Mouse (Mus musculus) embryonic facial prominence, embryonic 15.5 days (tissue): ENCODE results near the gene Kcnh5. TPM values are rescaled to one million over a fixed set of nuclear protein-coding genes. Genes with fewer than 3 reads are reported as not detected.

Experiments
- ATAC-seq: fragments of 200-750 bp; cut with Nextera tagmentation; 2 replicates; pipeline ENCODE4 v1.8.0; 2017; ENCODE audit warnings: low read depth, moderate TSS enrichment; ENCODE audit not compliant: insufficient number of reproducible peaks, low FRiP score, low TSS enrichment
- H3K27ac ChIP-seq: fragments of 300-500 bp; sonication (generic); replicated peaks from 2 replicates; pipeline ENCODE4 v1.5.1; 2015; ENCODE audit warnings: mild to moderate bottlenecking, inconsistent platforms
- H3K27me3 ChIP-seq: fragments of 300-500 bp; sonication (generic); 2 replicates; pipeline ENCODE4 v1.6.1; 2015; ENCODE audit warnings: inconsistent platforms
- H3K36me3 ChIP-seq: fragments of 300-500 bp; sonication (generic); 2 replicates; pipeline ENCODE4 v1.6.1; 2015; ENCODE audit warnings: mild to moderate bottlenecking, inconsistent platforms
- H3K4me1 ChIP-seq: fragments of 300-500 bp; sonication (generic); 2 replicates; pipeline ENCODE4 v1.6.1; 2015; ENCODE audit warnings: inconsistent platforms
- H3K4me2 ChIP-seq: fragments of 300-500 bp; sonication (generic); replicated peaks from 2 replicates; pipeline ENCODE4 v1.6.1; 2015; ENCODE audit warnings: mild to moderate bottlenecking, inconsistent platforms
- H3K4me3 ChIP-seq: fragments of 300-500 bp; sonication (generic); replicated peaks from 2 replicates; pipeline ENCODE4 v1.5.1; 2015; ENCODE audit warnings: mild to moderate bottlenecking, inconsistent platforms
- H3K9ac ChIP-seq: fragments of 300-500 bp; sonication (generic); 2 replicates; pipeline ENCODE4 v1.6.1; 2015; ENCODE audit warnings: inconsistent platforms
- H3K9me3 ChIP-seq: fragments of 300-500 bp; sonication (generic); replicated peaks from 2 replicates; pipeline ENCODE4 v1.6.1; 2016; ENCODE audit warnings: inconsistent platforms
- WGBS: fragments of 180-500 bp; shearing (Covaris S2); methylation state at CpG from one replicate; pipeline ENCODE4 v1.1.7; 2015; 5-methylcytosine and 5-hydroxymethylcytosine counted together
- polyA plus RNA-seq: library from polyadenylated mRNA; unstranded; fragments of >200 nt; fragmentation: Nextera tagmentation; extraction: Ambion mirVana; gene quantifications from 2 replicates; pipeline ENCODE4 v1.2.1, GENCODE M21; 2015

Kcnh5 gene
- polyA plus RNA-seq, 1 experiment from 2014 or later, result 0.39 TPM

DNA sequence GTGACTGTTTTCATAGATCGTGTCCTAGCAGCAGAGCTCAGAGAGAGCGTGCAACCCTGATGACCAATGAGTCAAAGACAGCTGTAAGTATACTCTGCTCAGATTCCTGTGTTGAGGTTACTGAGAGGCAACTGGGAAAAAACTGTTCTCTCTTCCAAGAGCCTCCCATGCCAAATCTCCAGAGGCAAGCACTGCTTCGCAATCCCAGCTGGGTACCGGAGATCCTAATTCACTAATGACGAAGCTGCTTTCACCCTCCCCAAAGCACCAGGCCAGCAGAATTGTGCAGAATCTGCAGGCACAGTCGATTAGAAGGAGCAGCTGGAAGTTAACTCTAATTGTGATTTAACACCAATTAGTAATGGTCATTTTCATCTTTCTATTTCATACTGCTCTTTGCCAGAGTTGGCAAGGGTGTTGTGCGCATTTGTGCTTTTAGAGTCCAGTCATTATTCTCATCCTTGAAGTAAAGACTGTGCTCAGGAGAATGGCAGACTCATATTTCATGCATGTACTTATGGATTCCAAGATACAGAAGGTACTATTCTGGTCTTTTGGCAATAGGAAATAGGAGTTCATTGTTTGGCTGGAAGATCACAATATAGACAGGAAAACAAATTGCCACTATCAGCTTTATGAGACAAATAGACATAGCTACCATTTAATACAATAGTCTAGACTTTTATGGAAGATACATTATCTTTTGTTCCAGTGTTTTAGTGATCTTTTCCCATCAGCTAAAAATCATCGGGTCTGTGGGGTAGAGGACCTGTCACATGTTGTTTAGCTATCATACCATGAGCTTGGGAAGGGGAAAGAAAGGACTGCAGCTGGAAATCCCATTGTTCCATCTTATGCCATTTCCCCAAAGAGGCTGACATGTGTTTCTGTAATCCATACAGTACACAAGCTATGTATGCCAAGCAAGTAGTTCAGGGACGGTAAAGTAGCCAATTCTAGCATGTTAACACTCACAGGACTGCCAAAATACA, 225.7 kb downstream of the Kcnh5 start:
- Histone ChIP-seq H3K9ac (no peak overlapping the region), H3K4me1 (peaks cover 18% of the 10 kb centered on the region), H3K9me3 (no peaks in the 10 kb centered on the region), H3K4me2 (peak overlapping the region; percentile 4; the same call in 1 of the 2 replicates), H3K27me3 (no peaks in the 10 kb centered on the region), H3K36me3 (no peaks in the 10 kb centered on the region), H3K27ac (no peak overlapping the region), H3K4me3 (no peak overlapping the region)
- WGBS, result 46% methylated on average over 9 of the region's 9 CpGs
- ATAC-seq, result peak; percentile 63; the same call in 1 of the 2 replicates

DNA sequence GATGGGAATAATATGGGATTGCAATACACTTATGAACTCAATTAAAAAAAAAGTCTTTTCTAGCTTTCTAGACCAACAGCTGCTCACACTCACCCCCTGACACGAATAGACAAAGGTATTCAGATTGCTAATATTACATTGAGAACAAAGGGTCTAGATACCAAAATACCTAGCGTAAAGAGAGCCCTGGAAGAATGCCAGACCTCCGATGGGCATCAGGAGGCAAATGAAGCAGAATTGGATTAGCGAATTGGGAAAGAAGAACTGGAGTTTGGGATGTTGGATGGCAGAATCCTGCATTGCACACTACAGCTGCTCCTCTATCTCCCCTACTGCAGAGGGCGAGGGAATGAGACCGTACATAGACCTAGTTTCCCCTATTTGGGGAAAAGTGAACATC, 275.8 kb downstream of the Kcnh5 start:
- no peaks in the 10 kb centered on the region for H3K9me3 ChIP-seq
- H3K4me1 ChIP-seq, result no peaks in the 10 kb centered on the region
- no peak for ATAC-seq
- H3K27ac ChIP-seq, result no peak overlapping the region
- no peaks in the 10 kb centered on the region for H3K27me3 ChIP-seq
- H3K36me3 ChIP-seq, result no peaks in the 10 kb centered on the region
- H3K4me2 ChIP-seq, result no peak overlapping the region
- no peak overlapping the region for H3K9ac ChIP-seq
- 81% methylated on average over 6 of the region's 6 CpGs for WGBS
- H3K4me3 ChIP-seq, result no peak overlapping the region

DNA sequence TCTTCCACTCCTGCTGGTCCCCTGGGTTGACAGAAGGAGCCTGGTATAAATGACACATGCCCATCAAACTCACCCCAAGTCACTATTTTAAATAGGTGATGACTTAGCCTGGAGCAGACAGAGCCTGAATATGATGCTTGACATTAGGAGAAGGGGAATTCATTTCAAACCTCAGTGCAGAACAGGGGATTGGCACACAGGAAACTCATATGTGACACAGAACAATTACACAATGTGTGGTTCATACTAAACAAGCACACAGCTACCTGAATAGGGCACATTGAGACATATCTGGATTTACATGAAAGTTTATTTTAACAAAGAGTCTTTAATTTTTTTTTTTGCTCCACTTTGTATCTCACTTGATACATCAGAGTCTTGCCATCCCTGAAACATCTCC, 276.4 kb downstream of the Kcnh5 start:
- H3K4me1 ChIP-seq, result no peaks in the 10 kb centered on the region
- ATAC-seq, result no peak
- H3K4me2 ChIP-seq, result no peak overlapping the region
- no peak overlapping the region for H3K4me3 ChIP-seq
- no peak overlapping the region for H3K27ac ChIP-seq
- H3K27me3 ChIP-seq, result no peaks in the 10 kb centered on the region
- no peaks in the 10 kb centered on the region for H3K36me3 ChIP-seq
- H3K9me3 ChIP-seq, result no peaks in the 10 kb centered on the region
- H3K9ac ChIP-seq, result no peak overlapping the region

DNA sequence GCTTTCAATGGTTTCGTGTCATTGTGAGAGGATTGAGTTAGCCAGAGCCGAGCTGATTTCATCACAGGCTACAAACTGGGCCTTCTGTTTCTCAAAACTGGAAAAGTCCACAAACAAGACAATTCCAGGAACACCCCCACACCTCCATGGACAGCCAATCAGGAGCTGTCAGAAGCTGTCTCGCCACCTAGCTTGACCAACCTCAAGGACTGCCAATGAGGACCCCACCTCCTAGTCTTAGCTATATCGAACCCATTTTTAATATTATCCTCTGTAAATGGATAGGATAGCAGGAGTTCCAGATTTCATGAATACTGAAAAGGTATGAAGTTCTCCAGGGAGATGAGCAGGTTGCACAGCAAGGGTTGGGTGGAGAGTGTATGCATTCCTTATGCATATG, 278.1 kb downstream of the Kcnh5 start:
- Histone ChIP-seq H3K27ac (no peak overlapping the region), H3K9me3 (no peaks in the 10 kb centered on the region), H3K36me3 (no peaks in the 10 kb centered on the region), H3K27me3 (no peaks in the 10 kb centered on the region), H3K4me3 (no peak overlapping the region), H3K9ac (no peak overlapping the region), H3K4me1 (no peaks in the 10 kb centered on the region), H3K4me2 (no peak overlapping the region)
- no peak for ATAC-seq
- 94% methylated on average over 4 of the region's 4 CpGs for WGBS

DNA sequence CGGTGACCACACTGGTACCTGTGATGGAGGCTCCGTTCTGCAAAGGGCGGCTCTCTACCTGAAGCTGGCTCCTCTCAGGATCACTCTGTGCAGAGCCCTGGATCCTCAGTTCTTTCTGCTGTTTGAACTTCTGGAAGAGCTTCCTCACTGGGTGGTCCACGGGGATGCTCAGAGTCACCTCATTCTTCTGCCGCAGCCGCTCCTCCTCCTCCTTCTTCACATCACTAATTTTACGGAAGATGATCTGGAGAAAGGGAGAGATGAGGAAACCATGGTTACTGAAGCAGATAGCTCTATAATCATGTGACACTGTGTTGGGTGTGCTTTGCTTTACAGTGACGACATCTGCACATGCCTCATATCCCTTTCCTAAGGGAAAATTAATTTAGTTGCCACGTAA, 278.9 kb downstream of the Kcnh5 start:
- no peak for ATAC-seq
- Histone ChIP-seq H3K4me2 (no peak overlapping the region), H3K27ac (no peak overlapping the region), H3K9ac (no peak overlapping the region), H3K4me1 (no peaks in the 10 kb centered on the region), H3K9me3 (no peaks in the 10 kb centered on the region), H3K36me3 (no peaks in the 10 kb centered on the region), H3K4me3 (no peak overlapping the region), H3K27me3 (no peaks in the 10 kb centered on the region)
- 91% methylated on average over 9 of the region's 9 CpGs for WGBS

DNA sequence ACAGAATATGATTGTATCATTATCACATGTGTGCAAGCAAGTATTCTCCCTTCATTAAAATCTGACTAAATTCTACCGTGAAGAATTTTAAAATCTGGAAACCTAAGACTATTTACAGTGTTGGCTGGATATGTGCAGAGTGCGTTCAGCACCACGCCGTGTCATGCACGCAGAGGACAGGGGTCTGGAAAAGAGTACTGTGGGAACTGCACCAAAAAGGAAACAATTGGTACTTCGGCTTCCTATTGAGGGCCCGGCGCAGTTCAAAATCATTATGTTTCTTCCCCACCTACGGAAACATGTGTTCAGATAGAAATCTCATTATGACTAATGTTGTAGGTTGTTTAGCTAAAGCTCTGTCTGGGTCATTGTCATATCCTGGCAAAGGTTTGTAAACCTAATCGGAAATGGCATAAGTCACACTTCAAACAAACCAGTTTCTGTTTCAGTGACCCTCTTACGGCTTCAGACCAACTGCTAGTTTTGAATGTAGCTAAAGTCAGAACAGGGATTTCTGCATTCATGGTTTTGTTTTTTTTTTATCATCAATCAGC, 282.2 kb downstream of the Kcnh5 start:
- H3K9me3 ChIP-seq, result no peaks in the 10 kb centered on the region
- H3K4me3 ChIP-seq, result no peak overlapping the region
- H3K4me1 ChIP-seq, result no peaks in the 10 kb centered on the region
- H3K27ac ChIP-seq, result no peak overlapping the region
- no peak overlapping the region for H3K4me2 ChIP-seq
- no peaks in the 10 kb centered on the region for H3K36me3 ChIP-seq
- H3K27me3 ChIP-seq, result no peaks in the 10 kb centered on the region
- 73% methylated on average over 11 of the region's 11 CpGs for WGBS
- no peak overlapping the region for H3K9ac ChIP-seq
- no peak for ATAC-seq

DNA sequence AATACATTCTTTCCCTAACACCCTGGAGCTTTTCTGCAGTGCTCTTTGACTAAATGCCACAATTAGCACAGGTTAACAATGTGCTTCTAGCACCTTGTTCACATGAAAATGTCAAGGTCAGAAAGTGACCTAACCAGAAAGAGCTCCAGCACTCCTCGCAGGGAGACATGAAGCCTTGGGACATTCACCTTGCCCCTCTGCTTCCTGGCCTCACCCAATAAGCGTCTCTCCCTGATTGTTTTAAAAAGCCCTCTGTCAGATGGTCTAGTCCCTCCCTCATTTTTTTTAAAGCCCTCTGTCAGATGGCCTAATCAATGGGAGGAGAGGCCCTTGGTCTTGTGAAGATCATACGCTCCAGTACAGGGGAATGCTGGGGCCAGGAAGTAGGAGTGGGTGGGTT, 287.7 kb downstream of the Kcnh5 start:
- no peak for ATAC-seq
- Histone ChIP-seq H3K4me3 (no peak overlapping the region), H3K4me2 (no peak overlapping the region), H3K9ac (no peak overlapping the region), H3K9me3 (no peaks in the 10 kb centered on the region), H3K4me1 (no peaks in the 10 kb centered on the region), H3K27ac (no peak overlapping the region), H3K27me3 (no peaks in the 10 kb centered on the region), H3K36me3 (no peaks in the 10 kb centered on the region)
- 55% methylated on average over 3 of the region's 3 CpGs for WGBS

DNA sequence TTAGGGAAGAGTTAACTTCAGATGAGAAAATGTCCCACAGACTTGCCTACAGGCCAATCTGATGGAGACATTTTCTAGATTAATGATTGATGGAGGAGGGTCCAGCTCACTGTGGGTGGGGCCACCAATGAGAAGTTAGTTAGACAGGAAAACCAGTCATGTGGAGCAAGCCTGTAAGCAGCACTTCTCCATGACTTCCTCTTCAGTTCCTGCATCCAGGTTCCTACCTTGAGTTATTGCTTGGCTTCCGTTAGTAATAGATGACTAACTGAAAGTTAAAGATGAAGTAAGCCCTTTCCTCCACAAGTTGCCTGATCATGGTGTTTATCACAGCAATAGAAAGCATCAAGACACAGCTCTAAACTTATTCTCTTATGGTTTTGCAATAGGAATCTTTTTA, 290.1 kb downstream of the Kcnh5 start:
- H3K27me3 ChIP-seq, result no peaks in the 10 kb centered on the region
- H3K4me3 ChIP-seq, result no peak overlapping the region
- no peak for ATAC-seq
- 86% methylated on average over 1 of the region's 1 CpGs for WGBS
- H3K4me2 ChIP-seq, result no peak overlapping the region
- no peak overlapping the region for H3K27ac ChIP-seq
- H3K9ac ChIP-seq, result no peak overlapping the region
- H3K36me3 ChIP-seq, result no peaks in the 10 kb centered on the region
- no peaks in the 10 kb centered on the region for H3K9me3 ChIP-seq
- H3K4me1 ChIP-seq, result no peaks in the 10 kb centered on the region

DNA sequence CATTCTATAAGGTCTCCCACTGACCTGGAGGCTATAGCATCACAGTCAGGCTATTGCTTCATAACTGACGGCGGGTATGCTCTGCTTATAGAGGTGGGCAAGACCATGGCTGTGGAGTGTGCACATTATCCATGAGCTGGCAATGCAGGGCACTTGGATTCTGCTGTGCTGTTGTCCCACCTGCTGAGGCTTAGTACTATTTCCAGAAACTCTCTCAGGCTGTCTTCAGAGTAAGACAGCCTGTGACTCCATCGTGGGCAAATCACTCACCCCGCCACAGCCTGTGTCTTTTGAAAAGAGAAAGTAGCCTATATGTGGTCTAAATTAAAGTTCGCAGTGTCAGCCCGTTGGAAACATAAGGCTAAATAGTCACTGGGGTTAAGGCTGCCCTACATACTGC, 295.8 kb downstream of the Kcnh5 start:
- Histone ChIP-seq H3K4me3 (no peak overlapping the region), H3K4me2 (no peak overlapping the region), H3K9ac (no peak overlapping the region), H3K27ac (no peak overlapping the region), H3K27me3 (no peaks in the 10 kb centered on the region), H3K36me3 (no peaks in the 10 kb centered on the region), H3K4me1 (no peaks in the 10 kb centered on the region), H3K9me3 (no peaks in the 10 kb centered on the region)
- WGBS, result 79% methylated on average over 6 of the region's 6 CpGs
- no peak for ATAC-seq

DNA sequence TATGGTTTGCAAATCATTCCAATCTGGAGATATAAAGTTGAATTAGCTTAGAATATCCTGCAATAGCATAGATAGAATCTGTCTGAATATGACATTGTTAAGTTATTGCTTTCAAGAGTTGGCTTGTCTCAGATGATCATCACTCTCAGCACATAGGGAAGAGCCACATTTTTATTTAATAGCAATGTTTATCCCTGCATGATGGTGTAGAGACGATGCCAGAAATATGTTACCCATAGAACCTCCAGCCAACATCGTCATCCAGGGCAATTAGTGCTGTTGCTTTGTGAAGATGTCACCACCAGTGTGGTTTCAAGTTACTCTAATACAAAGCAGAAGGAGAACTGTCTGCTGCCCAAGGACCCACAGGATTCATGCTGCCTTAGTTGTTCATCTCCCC, 321.5 kb downstream of the Kcnh5 start:
- no peaks in the 10 kb centered on the region for H3K27me3 ChIP-seq
- 22% methylated on average over 2 of the region's 2 CpGs for WGBS
- ATAC-seq, result peak; percentile 39; the same call in 1 of the 2 replicates
- H3K9me3 ChIP-seq, result no peaks in the 10 kb centered on the region
- H3K4me3 ChIP-seq, result no peak overlapping the region
- H3K27ac ChIP-seq, result no peak overlapping the region
- no peaks in the 10 kb centered on the region for H3K36me3 ChIP-seq
- no peaks in the 10 kb centered on the region for H3K4me1 ChIP-seq
- H3K4me2 ChIP-seq, result no peak overlapping the region
- no peak overlapping the region for H3K9ac ChIP-seq

DNA sequence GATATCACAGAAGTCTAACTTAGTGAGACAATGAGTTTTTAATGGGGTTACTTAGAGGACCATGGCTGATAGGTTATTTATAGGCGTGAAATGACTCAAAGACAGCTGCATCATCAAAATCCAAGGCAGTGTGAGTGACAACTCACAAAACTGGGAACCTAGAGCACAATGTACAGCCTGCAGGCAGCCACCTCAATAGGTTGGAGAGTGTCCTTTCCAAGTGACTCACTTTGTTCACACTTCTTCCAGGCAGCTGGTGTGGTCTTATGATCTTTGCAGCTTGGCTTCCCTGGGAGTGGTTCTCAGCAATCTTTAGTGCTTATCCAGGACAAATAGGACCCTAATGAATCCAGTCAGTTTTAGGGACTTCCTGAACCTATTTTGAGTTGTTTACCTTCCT, 322.9 kb downstream of the Kcnh5 start:
- no peaks in the 10 kb centered on the region for H3K36me3 ChIP-seq
- H3K27ac ChIP-seq, result no peak overlapping the region
- ATAC-seq, result no peak
- no peaks in the 10 kb centered on the region for H3K4me1 ChIP-seq
- WGBS, result 74% methylated on average over 1 of the region's 1 CpGs
- H3K4me3 ChIP-seq, result no peak overlapping the region
- no peaks in the 10 kb centered on the region for H3K27me3 ChIP-seq
- no peak overlapping the region for H3K9ac ChIP-seq
- no peak overlapping the region for H3K4me2 ChIP-seq
- H3K9me3 ChIP-seq, result no peaks in the 10 kb centered on the region

DNA sequence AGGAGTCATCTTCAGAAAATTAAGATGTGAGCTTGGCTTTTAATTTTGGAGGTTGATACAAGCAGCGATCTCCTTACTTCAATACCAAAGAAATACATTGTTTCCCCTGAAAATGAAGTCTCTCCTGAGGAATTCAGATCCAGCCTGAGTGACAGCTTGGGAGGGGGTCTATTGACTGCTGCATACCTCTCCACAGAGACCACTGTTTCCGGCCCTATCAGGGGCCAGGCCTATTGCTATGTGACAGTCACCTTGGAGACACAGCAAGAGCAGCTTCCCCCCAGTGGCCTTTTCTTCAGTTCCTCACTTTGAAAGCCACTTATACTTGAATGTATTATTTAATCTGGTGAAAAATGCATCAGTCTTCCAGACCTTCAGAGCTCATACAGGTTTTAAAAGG, 326.8 kb downstream of the Kcnh5 start:
- 46% methylated on average over 2 of the region's 2 CpGs for WGBS
- H3K27me3 ChIP-seq, result no peaks in the 10 kb centered on the region
- H3K4me2 ChIP-seq, result no peak overlapping the region
- no peaks in the 10 kb centered on the region for H3K9me3 ChIP-seq
- ATAC-seq, result no peak
- no peak overlapping the region for H3K9ac ChIP-seq
- no peaks in the 10 kb centered on the region for H3K36me3 ChIP-seq
- no peaks in the 10 kb centered on the region for H3K4me1 ChIP-seq
- H3K27ac ChIP-seq, result no peak overlapping the region
- H3K4me3 ChIP-seq, result no peak overlapping the region
